Mouse (Mus musculus): ENCODE results near the gene Tbc1d12. TPM values are rescaled to one million over a fixed set of nuclear protein-coding genes. Genes with fewer than 3 reads are reported as not detected.

The Tbc1d12 gene
- total and polyA plus RNA-seq, 2 experiments from 2014 or later, result 6.2 to 28.8 TPM

- Histone ChIP-seq H3K4me2 (ENCODE audit: low read depth, low read length, poor library complexity, severe bottlenecking) (peak overlapping the region; percentile 75), H3K4me3 (ENCODE audit: low read depth, low read length) (peak overlapping the region; percentile 85), H3K9me3 (ENCODE audit: low read length) (no peaks in the 10 kb centered on the region), H3K4me1 (ENCODE audit: insufficient read depth, low read length) (peaks cover 2% of the 10 kb centered on the region; the same call in 1 of the 2 replicates), H3K27me3 (ENCODE audit: insufficient read depth, low read length) (no peaks in the 10 kb centered on the region), H3K9ac (replicated peaks; ENCODE audit: low read length, poor library complexity, severe bottlenecking) (peak overlapping the region; percentile 74), H3K27ac (ENCODE audit: low read depth, low read length) (no peak overlapping the region), H3K36me3 (ENCODE audit: insufficient read depth, low read length) (peaks cover 21% of the 10 kb centered on the region; the same call in 1 of the 2 replicates)
- 40% methylated on average over 8 of the region's 8 CpGs for WGBS
- TF ChIP-seq CTCF (IDR thresholded peaks at IDR 0.05), result no peak
- ATAC-seq (ENCODE audit: low FRiP score) (no peak), DNase-seq (ENCODE audit: low spot score) (no peak)
Observed at GRCm38 (mm10) chr19:38818191-38818590, 18.2 kb upstream of the Tbc1d12 start.

DNA sequence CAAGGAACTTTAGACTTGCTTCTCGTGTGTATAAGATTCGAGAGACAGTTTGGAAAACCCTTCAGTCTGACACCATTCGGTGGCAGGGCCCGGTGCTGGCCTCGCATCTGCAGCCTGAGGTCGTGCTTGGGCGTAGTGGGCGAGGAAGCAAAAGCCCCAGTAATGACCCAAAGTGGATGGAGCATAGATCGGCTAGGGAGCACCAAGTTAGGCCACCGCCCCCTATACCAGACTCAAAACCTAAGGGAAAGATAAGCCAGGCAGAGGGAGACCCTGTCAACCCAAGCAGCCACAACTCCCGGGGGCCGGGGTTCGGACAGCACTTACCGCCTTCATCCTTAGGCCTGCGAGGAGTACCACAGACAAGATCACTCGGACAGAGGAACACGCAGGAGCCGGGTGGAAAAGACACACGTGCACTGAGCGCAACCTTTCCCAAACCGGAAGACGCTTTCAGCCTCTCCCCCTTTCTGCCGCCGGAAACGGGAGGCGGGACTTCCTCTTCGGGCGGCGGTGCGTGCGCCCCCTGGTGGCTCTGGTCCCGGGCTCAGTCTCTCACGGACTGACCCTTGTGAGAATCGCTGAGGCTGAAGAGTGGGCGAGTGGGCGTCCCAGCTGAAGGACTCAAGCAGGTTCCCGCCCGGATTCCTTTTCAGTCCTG is 17.5 kb upstream of the Tbc1d12 start, which contains the start of gene Noc3l:
Gene Noc3l, minus strand, starts transcription at position 472 of the 661 bp plus-strand sequence.
- H3K36me3 ChIP-seq (ENCODE audit: insufficient read depth, low read length), result peaks cover 18% of the 10 kb centered on the region; the same call in 1 of the 2 replicates
- H3K9ac ChIP-seq (replicated peaks; ENCODE audit: low read length, poor library complexity, severe bottlenecking), result peak within 1 kb of the TSS; percentile 74
- H3K27me3 ChIP-seq (ENCODE audit: insufficient read depth, low read length), result no peaks in the 10 kb centered on the region
- peak within 1 kb of the TSS; percentile 85 for H3K4me3 ChIP-seq (ENCODE audit: low read depth, low read length)
- H3K9me3 ChIP-seq (ENCODE audit: low read length), result no peaks in the 10 kb centered on the region
- H3K4me1 ChIP-seq (ENCODE audit: insufficient read depth, low read length), result peaks cover 2% of the 10 kb centered on the region; the same call in 1 of the 2 replicates
- peak; percentile 96 for ATAC-seq (ENCODE audit: low FRiP score)
- WGBS, result 2% methylated on average over 36 of the region's 38 CpGs
- peak; percentile 92 for DNase-seq (ENCODE audit: low spot score)
- peak; percentile 99 for TF ChIP-seq CTCF (IDR thresholded peaks at IDR 0.05)
- H3K4me2 ChIP-seq (ENCODE audit: low read depth, low read length, poor library complexity, severe bottlenecking), result peak within 1 kb of the TSS; percentile 75
- peak within 1 kb of the TSS; percentile 57 for H3K27ac ChIP-seq (ENCODE audit: low read depth, low read length)

DNA sequence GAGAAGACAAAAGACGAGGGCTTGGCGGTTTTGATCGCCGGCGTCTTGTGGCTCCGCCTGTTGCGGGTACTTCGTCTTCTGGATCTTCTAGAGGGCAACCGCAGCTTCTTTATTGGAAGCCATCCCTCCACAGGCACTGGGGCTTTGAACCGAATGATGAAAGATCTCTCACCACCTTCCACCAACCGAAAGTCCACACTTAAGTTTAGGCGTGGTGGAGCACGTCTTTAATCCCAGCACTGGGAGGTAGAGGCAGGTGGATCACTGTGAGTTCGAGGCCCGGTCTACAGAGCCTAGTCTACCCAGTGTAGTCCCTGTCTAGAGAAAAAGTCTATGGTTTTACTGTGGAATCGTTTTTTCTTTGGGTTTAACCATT is 17.0 kb upstream of the Tbc1d12 start:
- Histone ChIP-seq H3K4me2 (ENCODE audit: low read depth, low read length, poor library complexity, severe bottlenecking) (peak overlapping the region; percentile 75), H3K27me3 (ENCODE audit: insufficient read depth, low read length) (no peaks in the 10 kb centered on the region), H3K9ac (replicated peaks; ENCODE audit: low read length, poor library complexity, severe bottlenecking) (peak overlapping the region; percentile 74), H3K4me1 (ENCODE audit: insufficient read depth, low read length) (peaks cover 2% of the 10 kb centered on the region; the same call in 1 of the 2 replicates), H3K4me3 (ENCODE audit: low read depth, low read length) (peak overlapping the region; percentile 85), H3K9me3 (ENCODE audit: low read length) (no peaks in the 10 kb centered on the region), H3K36me3 (ENCODE audit: insufficient read depth, low read length) (peaks cover 13% of the 10 kb centered on the region; the same call in 1 of the 2 replicates), H3K27ac (ENCODE audit: low read depth, low read length) (peak overlapping the region; percentile 57)
- ATAC-seq (ENCODE audit: low FRiP score) (peak; percentile 66), DNase-seq (ENCODE audit: low spot score) (no peak)
- 14% methylated on average over 16 of the region's 16 CpGs for WGBS
- no peak for TF ChIP-seq CTCF (IDR thresholded peaks at IDR 0.05)

DNA sequence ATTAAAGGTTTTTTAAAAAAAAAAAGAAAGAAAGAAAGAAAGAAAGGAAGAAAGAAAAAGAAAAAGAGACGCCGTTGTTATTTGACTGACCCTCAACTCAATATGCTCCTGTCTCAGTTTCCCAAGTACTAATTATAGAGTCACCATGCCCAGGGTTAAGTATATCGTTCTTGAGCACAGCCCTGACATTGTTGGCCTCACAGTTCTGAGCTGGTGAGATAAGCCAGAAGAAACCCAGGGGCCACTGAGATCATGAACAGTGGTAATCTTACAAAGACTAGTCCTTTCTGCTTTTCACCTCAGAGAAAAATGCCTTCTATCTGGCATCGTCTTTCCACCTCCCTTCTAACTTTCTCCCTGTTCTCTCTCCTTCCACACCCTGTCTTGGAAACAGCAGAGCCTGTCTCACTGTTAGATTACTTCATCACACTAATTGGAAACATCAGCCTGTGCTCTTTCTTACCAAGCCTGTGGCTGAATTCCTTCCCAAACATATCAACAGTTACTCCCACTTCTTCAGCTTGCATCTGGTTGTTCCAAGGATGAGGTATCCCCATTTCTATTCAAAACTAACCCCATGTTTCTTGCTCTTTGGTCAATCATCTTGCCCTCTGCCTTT is 16.1 kb upstream of the Tbc1d12 start:
- WGBS, result 92% methylated on average over 4 of the region's 4 CpGs
- Histone ChIP-seq H3K27ac (ENCODE audit: low read depth, low read length) (no peak overlapping the region), H3K4me1 (ENCODE audit: insufficient read depth, low read length) (peaks cover 2% of the 10 kb centered on the region; the same call in 1 of the 2 replicates), H3K36me3 (ENCODE audit: insufficient read depth, low read length) (peaks cover 6% of the 10 kb centered on the region; the same call in 1 of the 2 replicates), H3K4me2 (ENCODE audit: low read depth, low read length, poor library complexity, severe bottlenecking) (no peak overlapping the region), H3K9ac (replicated peaks; ENCODE audit: low read length, poor library complexity, severe bottlenecking) (no peak overlapping the region), H3K27me3 (ENCODE audit: insufficient read depth, low read length) (no peaks in the 10 kb centered on the region), H3K9me3 (ENCODE audit: low read length) (no peaks in the 10 kb centered on the region), H3K4me3 (ENCODE audit: low read depth, low read length) (no peak overlapping the region)
- DNase-seq (ENCODE audit: low spot score) (no peak), ATAC-seq (ENCODE audit: low FRiP score) (no peak)
- no peak for TF ChIP-seq CTCF (IDR thresholded peaks at IDR 0.05)

DNA sequence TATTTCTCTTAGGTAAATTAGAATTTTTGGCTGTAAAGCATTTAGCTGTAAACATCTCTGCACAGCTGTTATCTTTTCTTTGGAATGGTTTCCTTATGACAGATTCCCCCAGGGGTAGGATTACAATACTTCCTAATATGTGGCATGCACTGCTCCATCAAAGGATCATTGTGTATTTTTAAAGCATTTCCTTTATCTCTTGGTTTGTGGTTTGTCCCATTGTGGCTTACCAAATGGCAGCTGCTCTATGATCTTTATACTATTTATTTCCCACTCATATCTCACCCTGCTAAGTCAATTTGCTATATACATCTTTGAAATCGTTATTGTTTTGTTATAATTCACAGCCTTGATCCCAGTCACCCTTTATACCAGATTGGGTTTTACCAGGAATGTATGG is 3.2 kb upstream of the Tbc1d12 start:
- H3K27ac ChIP-seq (ENCODE audit: low read depth, low read length), result no peak overlapping the region
- H3K4me2 ChIP-seq (ENCODE audit: low read depth, low read length, poor library complexity, severe bottlenecking), result no peak overlapping the region
- WGBS, result 80% methylated on average over 1 of the region's 1 CpGs
- 0 out of 2 replicates have a peak, but pooled peaks cover 2% of the 10 kb centered on the region for H3K4me1 ChIP-seq (ENCODE audit: insufficient read depth, low read length)
- DNase-seq (ENCODE audit: low spot score) (no peak), ATAC-seq (ENCODE audit: low FRiP score) (no peak)
- no peaks in the 10 kb centered on the region for H3K36me3 ChIP-seq (ENCODE audit: insufficient read depth, low read length)
- H3K9ac ChIP-seq (replicated peaks; ENCODE audit: low read length, poor library complexity, severe bottlenecking), result no peak overlapping the region
- H3K4me3 ChIP-seq (ENCODE audit: low read depth, low read length), result no peak overlapping the region
- TF ChIP-seq CTCF (IDR thresholded peaks at IDR 0.05), result no peak
- no peaks in the 10 kb centered on the region for H3K9me3 ChIP-seq (ENCODE audit: low read length)
- no peaks in the 10 kb centered on the region for H3K27me3 ChIP-seq (ENCODE audit: insufficient read depth, low read length)

DNA sequence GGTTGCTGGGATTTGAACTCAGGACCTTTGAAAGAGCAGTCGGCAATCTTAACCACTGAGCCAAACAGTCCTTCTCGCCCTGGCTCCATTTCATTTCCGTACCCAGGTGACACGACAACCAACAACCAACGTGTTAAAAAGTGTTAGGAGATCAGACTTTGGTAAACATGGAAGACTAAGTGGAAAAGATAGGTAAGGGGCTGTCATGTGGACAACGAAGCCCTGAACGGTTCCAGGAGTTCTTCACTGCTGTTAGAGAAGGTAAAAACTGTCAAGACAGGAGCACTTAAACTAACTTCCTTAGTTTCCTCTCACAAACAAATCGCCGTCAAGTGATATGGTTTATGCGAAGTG is 318 bp upstream of the Tbc1d12 start:
- Histone ChIP-seq H3K4me1 (ENCODE audit: insufficient read depth, low read length) (0 out of 2 replicates have a peak, but pooled peaks cover 12% of the 10 kb centered on the region), H3K9ac (replicated peaks; ENCODE audit: low read length, poor library complexity, severe bottlenecking) (peak overlapping the region; percentile 92), H3K27ac (ENCODE audit: low read depth, low read length) (peak overlapping the region; percentile 90), H3K9me3 (ENCODE audit: low read length) (no peaks in the 10 kb centered on the region), H3K4me3 (ENCODE audit: low read depth, low read length) (peak overlapping the region; percentile 94), H3K4me2 (ENCODE audit: low read depth, low read length, poor library complexity, severe bottlenecking) (peak overlapping the region; percentile 54), H3K36me3 (ENCODE audit: insufficient read depth, low read length) (no peaks in the 10 kb centered on the region), H3K27me3 (ENCODE audit: insufficient read depth, low read length) (no peaks in the 10 kb centered on the region)
- TF ChIP-seq CTCF (IDR thresholded peaks at IDR 0.05), result no peak
- ATAC-seq (ENCODE audit: low FRiP score) (no peak), DNase-seq (ENCODE audit: low spot score) (no peak)
- 21% methylated on average over 10 of the region's 10 CpGs for WGBS
